Mouse (Mus musculus) brain, embryonic 14.5 days (tissue): ENCODE measurements at regions not wholly inside any gene's neighbourhood (a gene's known extent, or its start where the extent isn't known, plus 50 kb on each side); places are given as distances from the start of the nearest gene placed in this dataset.

Source experiments
- CTCF ChIP-seq: fragments of 200-500 bp; IDR thresholded peaks from 2 replicates; pipeline ENCODE4 v1.5.1; 2012; ENCODE audit warnings: inconsistent platforms, mild to moderate bottlenecking, moderate library complexity, borderline replicate concordance; ENCODE audit not compliant: insufficient read depth, insufficient read length; ENCODE audit errors: extremely low read depth
- POLR2A ChIP-seq: fragments of 200-500 bp; IDR thresholded peaks from 2 replicates; pipeline ENCODE4 v1.6.1; 2012; ENCODE audit warnings: mild to moderate bottlenecking, inconsistent platforms, borderline replicate concordance; ENCODE audit not compliant: poor library complexity, insufficient read depth, insufficient read length, severe bottlenecking; ENCODE audit errors: extremely low read depth

DNA sequence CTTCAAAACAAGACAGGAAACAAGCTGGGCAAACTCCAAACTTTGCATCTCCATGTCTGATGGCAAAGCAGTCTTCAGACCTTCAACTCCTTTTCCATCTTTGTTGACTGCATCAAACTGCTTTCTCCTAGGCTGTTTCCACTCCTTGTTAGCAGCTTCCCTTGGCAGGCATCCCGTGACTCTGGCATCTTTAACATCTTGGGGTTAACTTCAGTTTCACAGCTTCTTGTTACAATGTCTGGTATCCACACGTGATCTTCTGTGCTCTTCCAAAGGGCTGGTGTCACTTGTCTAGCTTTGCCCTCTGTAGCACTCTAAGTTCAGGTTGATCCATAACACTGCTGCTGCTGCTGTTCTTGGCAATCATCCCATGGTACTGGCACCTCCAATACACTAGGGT lies 71.3 kb upstream of the Fam174b start:
- TF ChIP-seq POLR2A = no peak
- TF ChIP-seq CTCF = no peak
